Mouse (Mus musculus): ENCODE results near the gene Plekha4. TPM values are rescaled to one million over a fixed set of nuclear protein-coding genes. Genes with fewer than 3 reads are reported as not detected.

Plekha4 gene
- polyA plus RNA-seq, 1 experiment from 2014 or later, result 1.3 TPM

DNA sequence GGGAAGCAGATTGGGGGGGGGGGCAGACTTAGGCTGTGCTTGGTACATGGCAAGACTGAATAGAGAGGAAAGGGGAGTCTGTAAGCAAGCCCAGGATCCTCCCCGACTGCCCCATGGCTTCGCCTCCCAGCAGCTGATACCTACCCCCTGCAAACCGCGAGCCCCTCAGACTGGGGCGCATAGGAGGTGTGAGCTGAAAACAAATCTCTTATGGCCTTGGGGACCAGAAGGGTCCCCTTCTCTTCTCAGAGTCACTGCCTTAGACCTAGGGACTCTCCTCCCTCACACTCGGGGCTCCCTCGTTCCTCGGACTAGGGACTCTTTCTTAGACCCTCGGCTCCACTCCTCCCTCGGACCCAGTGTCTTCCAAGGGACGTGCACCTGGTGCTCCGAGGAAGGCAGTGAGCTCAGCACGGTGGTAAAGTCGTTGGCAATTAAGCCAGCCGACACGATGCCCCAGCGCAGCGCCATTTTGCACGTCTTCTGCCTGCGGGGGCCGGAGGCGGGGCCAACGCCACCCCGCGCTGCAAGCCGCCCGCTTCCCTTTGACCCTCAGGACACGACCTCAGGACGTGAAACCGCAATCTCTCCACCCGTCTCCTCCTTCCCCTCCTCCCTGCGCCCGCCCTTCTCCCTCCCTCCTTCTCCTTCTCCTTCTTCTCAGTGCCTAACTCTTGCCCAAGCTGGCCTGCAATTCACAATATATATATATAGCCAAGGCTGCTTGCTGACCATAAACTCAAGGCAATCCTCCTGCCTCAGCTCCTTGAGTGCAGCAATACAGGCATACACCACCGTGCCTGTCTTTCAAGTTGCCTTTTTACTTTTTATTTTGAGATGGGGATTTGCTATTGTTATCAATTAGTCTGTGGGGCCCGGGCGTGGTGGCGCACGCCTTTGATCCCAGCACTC is 37.6 kb upstream of the Plekha4 start, which contains the start of gene Dhdh:
Dhdh (minus strand) TSS at position 513 of the 912 bp plus-strand sequence.
- peak within 1 kb of the TSS; percentile 22 for H3K9ac ChIP-seq
- peak; percentile 68 for ATAC-seq (replicated peaks)
- 7% methylated on average over 37 of the region's 38 CpGs for whole genome bisulfite sequencing
- peak within 1 kb of the TSS; percentile 81 for H3K27ac ChIP-seq
- peaks cover 17% of the 10 kb centered on the region; the same call in 1 of the 2 replicates for H3K4me1 ChIP-seq
- no peaks in the 10 kb centered on the region for H3K27me3 ChIP-seq (replicated peaks)
- peak within 1 kb of the TSS; percentile 32 for H3K4me3 ChIP-seq
- H3K9me3 ChIP-seq, result no peaks in the 10 kb centered on the region
- H3K36me3 ChIP-seq (replicated peaks), result peaks cover 5% of the 10 kb centered on the region; the same call in 1 of the 2 replicates
- peak within 1 kb of the TSS; percentile 56 for H3K4me2 ChIP-seq

DNA sequence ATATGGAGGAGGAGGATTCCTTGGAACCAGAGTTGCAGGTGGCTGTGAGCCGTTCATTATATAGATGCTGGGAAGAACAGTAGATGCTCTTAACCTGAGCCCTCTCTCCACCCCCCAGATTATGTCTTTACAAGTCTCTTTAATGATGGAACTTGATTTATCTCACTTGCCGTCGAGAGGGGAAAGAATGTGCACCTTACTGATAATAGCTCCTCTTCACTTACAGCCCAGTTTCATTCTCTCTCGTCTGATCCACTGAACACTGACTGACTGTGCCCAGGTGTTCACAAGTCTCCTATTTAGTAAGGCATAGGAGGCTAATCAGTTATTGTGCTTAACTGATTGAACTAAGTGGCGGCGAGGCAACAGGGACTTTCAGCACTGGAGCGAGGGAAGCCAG is 36.6 kb upstream of the Plekha4 start:
- Histone ChIP-seq H3K9me3 (no peaks in the 10 kb centered on the region), H3K4me3 (no peak overlapping the region), H3K4me2 (peak overlapping the region; percentile 56; the same call in 1 of the 2 replicates), H3K27ac (no peak overlapping the region), H3K36me3 (replicated peaks) (peaks cover 11% of the 10 kb centered on the region; the same call in 1 of the 2 replicates), H3K9ac (no peak overlapping the region), H3K4me1 (peaks cover 17% of the 10 kb centered on the region; the same call in 1 of the 2 replicates), H3K27me3 (replicated peaks) (no peaks in the 10 kb centered on the region)
- no peak for ATAC-seq (replicated peaks)
- WGBS, result 83% methylated on average over 7 of the region's 7 CpGs

DNA sequence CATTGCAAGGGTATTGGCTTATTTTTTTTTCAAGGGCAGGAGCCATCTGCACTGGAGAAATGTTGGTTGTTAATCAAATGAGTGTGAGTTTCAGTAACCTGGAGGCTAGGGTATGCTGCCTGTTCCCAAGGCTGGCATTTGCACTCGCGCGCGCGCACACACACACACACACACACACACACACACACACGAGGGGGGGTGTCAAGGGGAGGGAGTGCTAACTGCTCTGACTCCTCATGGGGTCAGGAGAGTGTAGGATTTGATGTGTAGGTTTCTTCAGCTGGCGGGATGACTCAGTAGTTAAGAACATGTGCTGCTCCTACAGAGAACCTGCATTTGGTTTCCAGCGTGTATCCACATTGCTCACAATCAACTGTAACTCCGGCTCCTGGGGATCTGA is 35.3 kb upstream of the Plekha4 start:
- Histone ChIP-seq H3K4me3 (no peak overlapping the region), H3K27me3 (replicated peaks) (no peaks in the 10 kb centered on the region), H3K9ac (no peak overlapping the region), H3K4me2 (no peak overlapping the region), H3K36me3 (replicated peaks) (peaks cover 18% of the 10 kb centered on the region; the same call in 1 of the 2 replicates), H3K9me3 (no peaks in the 10 kb centered on the region), H3K4me1 (peaks cover 17% of the 10 kb centered on the region; the same call in 1 of the 2 replicates), H3K27ac (no peak overlapping the region)
- 56% methylated on average over 9 of the region's 9 CpGs for WGBS
- no peak for ATAC-seq (replicated peaks)

GRCm38 (mm10) chr7:45491264-45491663 is 34.9 kb upstream of the Plekha4 start:
- Histone ChIP-seq H3K27me3 (replicated peaks) (no peaks in the 10 kb centered on the region), H3K9me3 (no peaks in the 10 kb centered on the region), H3K4me1 (peaks cover 17% of the 10 kb centered on the region; the same call in 1 of the 2 replicates), H3K4me3 (no peak overlapping the region), H3K4me2 (no peak overlapping the region), H3K27ac (no peak overlapping the region), H3K36me3 (replicated peaks) (peaks cover 18% of the 10 kb centered on the region; the same call in 1 of the 2 replicates), H3K9ac (no peak overlapping the region)
- ATAC-seq (replicated peaks), result no peak
- 24% methylated on average over 3 of the region's 3 CpGs for WGBS

DNA sequence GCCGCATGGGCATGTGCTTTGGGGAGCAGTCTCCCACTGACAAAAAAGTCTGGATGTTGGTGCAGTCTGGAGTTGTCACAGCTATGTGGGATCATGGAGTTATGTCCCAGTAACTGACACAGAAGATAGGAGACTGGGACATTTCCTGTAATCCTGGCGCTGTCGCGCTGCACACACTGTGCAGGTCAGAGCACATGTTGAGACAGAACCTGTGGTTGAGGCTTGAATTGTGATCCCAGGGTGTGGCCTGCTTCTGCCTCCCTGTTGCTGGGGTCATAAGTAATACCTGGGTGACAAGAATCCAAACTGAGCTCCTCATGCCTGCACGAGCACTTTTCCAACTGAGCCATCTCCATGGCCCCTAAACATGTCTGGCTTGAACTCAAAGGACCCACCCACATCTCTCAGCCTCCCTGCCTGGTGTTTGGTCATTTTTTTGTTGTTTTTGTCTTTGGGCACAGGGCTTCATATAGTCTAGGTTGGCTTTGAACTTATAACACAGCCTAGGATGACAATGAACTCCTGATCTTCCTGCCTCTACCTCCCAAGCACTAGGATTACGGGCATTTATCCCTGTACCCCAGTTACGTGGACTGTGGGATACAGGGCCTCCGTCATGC is 33.8 kb upstream of the Plekha4 start:
- 95% methylated on average over 8 of the region's 8 CpGs for WGBS
- Histone ChIP-seq H3K9ac (no peak overlapping the region), H3K27me3 (replicated peaks) (no peaks in the 10 kb centered on the region), H3K4me1 (peaks cover 17% of the 10 kb centered on the region; the same call in 1 of the 2 replicates), H3K36me3 (replicated peaks) (peaks cover 25% of the 10 kb centered on the region; the same call in 1 of the 2 replicates), H3K4me2 (no peak overlapping the region), H3K27ac (no peak overlapping the region), H3K9me3 (no peaks in the 10 kb centered on the region), H3K4me3 (no peak overlapping the region)
- no peak for ATAC-seq (replicated peaks)

GRCm38 (mm10) chr7:45492951-45493350 is 33.2 kb upstream of the Plekha4 start:
- Histone ChIP-seq H3K4me3 (no peak overlapping the region), H3K27me3 (replicated peaks) (no peaks in the 10 kb centered on the region), H3K9ac (no peak overlapping the region), H3K4me1 (peaks cover 15% of the 10 kb centered on the region; the same call in 1 of the 2 replicates), H3K9me3 (no peaks in the 10 kb centered on the region), H3K36me3 (replicated peaks) (peaks cover 29% of the 10 kb centered on the region), H3K27ac (no peak overlapping the region), H3K4me2 (no peak overlapping the region)
- WGBS, result 97% methylated on average over 5 of the region's 5 CpGs
- no peak for ATAC-seq (replicated peaks)

DNA sequence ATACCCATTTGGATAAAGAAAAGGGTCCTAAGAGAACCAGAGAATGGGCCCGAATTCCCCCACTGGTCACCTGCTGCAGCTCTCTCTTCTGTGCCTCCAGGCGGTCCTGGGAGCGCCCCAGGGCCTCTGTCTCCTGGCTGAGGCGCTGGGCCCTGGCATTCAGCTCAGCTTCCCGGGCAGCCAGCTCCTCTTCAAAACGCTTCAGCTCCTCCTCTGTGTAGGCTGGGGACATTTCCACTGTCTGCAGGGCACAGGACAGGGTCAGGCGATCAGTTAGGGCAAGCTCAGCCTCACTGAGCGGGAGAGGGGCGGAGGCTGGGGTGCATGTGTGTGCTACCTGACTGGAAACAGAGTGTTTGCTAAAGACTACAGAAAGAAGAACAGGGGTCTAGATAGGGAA is 31.6 kb upstream of the Plekha4 start:
- peaks cover 41% of the 10 kb centered on the region for H3K36me3 ChIP-seq (replicated peaks)
- no peak for ATAC-seq (replicated peaks)
- no peak overlapping the region for H3K4me3 ChIP-seq
- no peaks in the 10 kb centered on the region for H3K9me3 ChIP-seq
- 0 out of 2 replicates have a peak, but pooled peaks cover 5% of the 10 kb centered on the region for H3K4me1 ChIP-seq
- H3K27ac ChIP-seq, result no peak overlapping the region
- no peaks in the 10 kb centered on the region for H3K27me3 ChIP-seq (replicated peaks)
- WGBS, result 77% methylated on average over 9 of the region's 9 CpGs
- no peak overlapping the region for H3K4me2 ChIP-seq
- no peak overlapping the region for H3K9ac ChIP-seq

DNA sequence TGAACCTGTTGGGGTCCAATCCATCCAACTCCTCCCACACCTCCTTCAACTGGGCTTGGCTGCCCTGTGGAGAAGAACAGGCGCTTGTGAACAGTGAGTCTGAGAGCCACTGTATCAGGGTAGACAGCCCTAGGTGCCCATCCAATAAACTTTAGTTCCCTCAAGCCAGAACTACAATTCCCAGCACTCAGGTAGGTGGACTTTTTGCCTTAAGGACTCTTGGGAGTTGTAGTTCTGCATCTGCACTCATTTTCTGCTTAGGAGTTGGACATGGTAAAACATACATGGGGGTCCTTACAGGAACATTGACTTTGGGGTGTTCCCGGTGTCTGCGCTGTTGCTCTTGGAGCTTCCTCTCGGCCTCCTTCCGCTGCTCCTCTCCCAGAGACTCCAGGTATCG is 27.7 kb upstream of the Plekha4 start:
- Histone ChIP-seq H3K9ac (no peak overlapping the region), H3K27ac (no peak overlapping the region), H3K4me1 (no peaks in the 10 kb centered on the region), H3K4me2 (no peak overlapping the region), H3K4me3 (no peak overlapping the region), H3K27me3 (replicated peaks) (no peaks in the 10 kb centered on the region), H3K9me3 (no peaks in the 10 kb centered on the region), H3K36me3 (replicated peaks) (peaks cover 43% of the 10 kb centered on the region)
- 96% methylated on average over 6 of the region's 6 CpGs for WGBS
- ATAC-seq (replicated peaks), result no peak

GRCm38 (mm10) chr7:45507583-45507982 is 18.5 kb upstream of the Plekha4 start:
- no peak overlapping the region for H3K4me3 ChIP-seq
- ATAC-seq (replicated peaks), result no peak
- peaks cover 16% of the 10 kb centered on the region for H3K4me1 ChIP-seq
- no peaks in the 10 kb centered on the region for H3K27me3 ChIP-seq (replicated peaks)
- H3K9me3 ChIP-seq, result no peaks in the 10 kb centered on the region
- no peak overlapping the region for H3K27ac ChIP-seq
- WGBS, result 91% methylated on average over 6 of the region's 6 CpGs
- no peak overlapping the region for H3K9ac ChIP-seq
- no peak overlapping the region for H3K4me2 ChIP-seq
- H3K36me3 ChIP-seq (replicated peaks), result 0 out of 2 replicates have a peak, but pooled peaks cover 4% of the 10 kb centered on the region

DNA sequence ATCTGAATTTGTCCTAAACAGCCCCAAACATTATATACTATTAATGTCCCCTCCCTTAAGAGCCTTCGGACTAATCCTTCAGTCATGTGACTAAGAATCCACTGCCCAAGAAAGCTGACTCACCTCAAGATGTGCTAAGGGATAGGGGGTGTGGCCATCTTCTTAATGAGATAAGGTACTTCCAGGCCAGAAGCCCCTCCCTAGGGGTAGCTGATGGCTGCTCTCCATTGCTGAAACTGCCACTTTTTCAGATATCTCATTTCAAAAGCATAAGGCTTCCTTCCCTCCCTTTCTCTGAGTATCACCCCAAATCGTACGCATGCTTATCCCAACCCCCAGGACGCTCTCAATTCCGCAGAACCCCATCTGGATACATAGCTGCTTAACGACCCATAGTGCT is 17.6 kb upstream of the Plekha4 start:
- no peak overlapping the region for H3K27ac ChIP-seq
- H3K4me2 ChIP-seq, result peak overlapping the region; percentile 93; the same call in 1 of the 2 replicates

GRCm38 (mm10) chr7:45509181-45509882 is 16.8 kb upstream of the Plekha4 start:
- 44% methylated on average over 19 of the region's 19 CpGs for WGBS
- Histone ChIP-seq H3K4me1 (peaks cover 16% of the 10 kb centered on the region), H3K4me3 (peak overlapping the region; percentile 81), H3K27me3 (replicated peaks) (no peaks in the 10 kb centered on the region), H3K36me3 (replicated peaks) (0 out of 2 replicates have a peak, but pooled peaks cover 4% of the 10 kb centered on the region), H3K27ac (peak overlapping the region; percentile 86), H3K9me3 (no peaks in the 10 kb centered on the region), H3K4me2 (peak overlapping the region; percentile 93), H3K9ac (peak overlapping the region; percentile 83)
- peak; percentile 31 for ATAC-seq (replicated peaks)

More for the DNA sequence above, 17.6 kb upstream of the Plekha4 start:
- H3K9me3 ChIP-seq, result no peaks in the 10 kb centered on the region
- peaks cover 16% of the 10 kb centered on the region for H3K4me1 ChIP-seq
- no peak overlapping the region for H3K9ac ChIP-seq
- ATAC-seq (replicated peaks), result no peak
- 92% methylated on average over 6 of the region's 6 CpGs for WGBS
- 0 out of 2 replicates have a peak, but pooled peaks cover 4% of the 10 kb centered on the region for H3K36me3 ChIP-seq (replicated peaks)
- no peaks in the 10 kb centered on the region for H3K27me3 ChIP-seq (replicated peaks)
- no peak overlapping the region for H3K4me3 ChIP-seq
